ENCODE assay signal across 25 mouse cellular contexts in genomic region chr1:98818076-98818475, GRCm38 (mm10).
"Had no signal": no experiment of that assay in that cellular context is flagged by ENCODE, and none has a peak within 500 bp of the region (broad histone marks: within the 10 kb centered on the region; RNA-seq: fewer than 3 reads in every experiment).

No protein-coding gene starts in this region.

- H3K4me3 ChIP-seq: embryonic facial prominence, embryonic 10.5 days; embryonic facial prominence, embryonic 12.5 days; embryonic facial prominence, embryonic 13.5 days; embryonic facial prominence, embryonic 15.5 days; erythroblast, embryonic 14.5 days; forebrain, embryonic 10.5 days; forebrain, embryonic 12.5 days; forebrain, embryonic 13.5 days; forebrain, embryonic 15.5 days; gastrocnemius, adult 2 months; heart, adult 2 months had no signal

- H3K27ac ChIP-seq: embryonic facial prominence, embryonic 10.5 days; embryonic facial prominence, embryonic 12.5 days; embryonic facial prominence, embryonic 13.5 days; embryonic facial prominence, embryonic 15.5 days; forebrain, embryonic 10.5 days; forebrain, embryonic 12.5 days; forebrain, embryonic 13.5 days; forebrain, embryonic 15.5 days; gastrocnemius, adult 2 months; heart, adult 2 months had no signal

- H3K9me3 ChIP-seq: embryonic facial prominence, embryonic 10.5 days; embryonic facial prominence, embryonic 12.5 days; embryonic facial prominence, embryonic 13.5 days; embryonic facial prominence, embryonic 15.5 days; forebrain, embryonic 10.5 days; forebrain, embryonic 12.5 days; forebrain, embryonic 13.5 days; forebrain, embryonic 15.5 days had no signal

- H3K27me3 ChIP-seq: embryonic facial prominence, embryonic 12.5 days; embryonic facial prominence, embryonic 13.5 days; embryonic facial prominence, embryonic 15.5 days; forebrain, embryonic 12.5 days; forebrain, embryonic 13.5 days; forebrain, embryonic 15.5 days had no signal

- DNase-seq: cerebellum, adult 9-10 months; cerebellum, adult 9-11 months; cerebellum, postnatal 10 days; cerebellum, postnatal 14 days; cerebellum, postnatal 25 days; cerebellum, postnatal 36 days; embryo, embryonic 11 days; forebrain, postnatal 0 days; gastrocnemius, adult 2 months; gastrocnemius, postnatal 10 days; gastrocnemius, postnatal 14 days; gastrocnemius, postnatal 25 days; gastrocnemius, postnatal 36 days; heart, adult 11 months; heart, adult 18-20 months; heart, adult 2 months had no signal

- H3K36me3 ChIP-seq: embryonic facial prominence, embryonic 10.5 days; embryonic facial prominence, embryonic 12.5 days; embryonic facial prominence, embryonic 13.5 days; embryonic facial prominence, embryonic 15.5 days; forebrain, embryonic 10.5 days; forebrain, embryonic 12.5 days; forebrain, embryonic 15.5 days had no signal

- H3K4me1 ChIP-seq: embryonic facial prominence, embryonic 10.5 days; embryonic facial prominence, embryonic 12.5 days; embryonic facial prominence, embryonic 13.5 days; embryonic facial prominence, embryonic 15.5 days; forebrain, embryonic 10.5 days; forebrain, embryonic 12.5 days; forebrain, embryonic 13.5 days; forebrain, embryonic 15.5 days had no signal

- H3K9ac ChIP-seq: embryonic facial prominence, embryonic 12.5 days; embryonic facial prominence, embryonic 13.5 days; embryonic facial prominence, embryonic 15.5 days; forebrain, embryonic 12.5 days; forebrain, embryonic 13.5 days; forebrain, embryonic 15.5 days; forebrain, postnatal 0 days had no signal
